Mouse (Mus musculus) left cerebral cortex, postnatal 14 days (tissue): ENCODE results near the gene Phf23. TPM values are rescaled to one million over a fixed set of nuclear protein-coding genes. Genes with fewer than 3 reads are reported as not detected.
A peak's percentile ranks its signal among the peaks of the same experiment; 100 is the strongest.
"Not testable (repeated sequence)": the region's sequence is repeated elsewhere in the genome, so short reads cannot be mapped to it uniquely, and the experiment has no call there.

Experiments used
- DNase-seq, 2 experiments: peaks; one replicate each; pipeline ENCODE4 v3.0.0; 2021 to 2022; ENCODE audit warnings: low spot score in 2 of 2, mixed read lengths in 1 of 2
- intact Hi-C: fragments of 180-260 bp; cut with DNase I; formaldehyde crosslinking; loops from one replicate; pipeline ENCODE4 v1.15.1; 2025
- total RNA-seq, 2 experiments: library from RNA; stranded (reverse); gene quantifications; 2 replicates each; pipeline ENCODE4 v1.2.3; 2021

Gene Phf23
- total RNA-seq, 2 experiments from 2014 or later = 39.2 to 40.2 TPM

DNA sequence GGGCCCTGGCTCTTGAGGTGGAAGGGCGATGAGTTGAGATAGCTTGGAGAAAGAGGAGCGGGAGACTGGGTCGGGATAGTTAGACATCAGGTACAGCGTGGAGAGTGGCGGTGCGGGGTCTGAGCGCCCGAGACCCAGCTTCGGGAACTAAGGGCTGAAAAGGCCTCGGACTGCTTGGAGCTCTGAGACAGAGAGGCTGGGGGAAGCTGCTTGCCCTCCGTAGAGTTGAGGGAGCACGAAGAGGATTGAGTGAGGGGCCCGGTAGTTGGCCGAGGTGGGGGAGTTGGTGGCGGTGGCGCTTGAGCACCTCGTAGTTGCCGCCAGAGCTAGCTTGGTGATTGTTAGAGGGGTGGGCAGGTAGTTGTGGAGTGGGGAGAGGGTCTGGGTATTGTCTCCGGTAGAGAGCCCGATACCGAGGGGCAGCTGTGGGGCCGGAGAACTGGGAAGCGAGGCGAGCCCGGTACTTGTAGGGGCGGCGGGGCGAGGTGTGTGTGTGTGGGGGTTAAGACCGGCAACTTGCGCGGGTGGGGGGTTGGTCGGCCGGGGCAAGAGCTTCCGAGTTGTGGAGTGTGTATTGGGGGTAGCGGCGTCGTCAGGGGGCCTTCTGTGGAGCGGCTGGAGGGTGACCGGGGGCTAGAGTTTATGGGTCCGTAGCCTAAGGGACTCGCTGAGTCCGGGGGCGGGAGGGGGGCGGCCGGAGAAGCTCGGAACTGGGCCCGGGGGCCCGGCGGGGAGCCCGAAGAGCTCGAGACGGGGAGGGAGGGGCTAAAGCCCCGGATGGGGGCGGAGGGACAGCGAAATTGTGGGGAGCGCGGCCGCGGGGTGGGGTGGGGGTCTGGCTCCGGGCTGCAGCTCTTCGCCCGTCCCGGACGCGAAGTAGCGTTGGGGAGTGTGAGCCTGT, 834 bp downstream of the Phf23 start:
- DNase-seq = no peak

DNA sequence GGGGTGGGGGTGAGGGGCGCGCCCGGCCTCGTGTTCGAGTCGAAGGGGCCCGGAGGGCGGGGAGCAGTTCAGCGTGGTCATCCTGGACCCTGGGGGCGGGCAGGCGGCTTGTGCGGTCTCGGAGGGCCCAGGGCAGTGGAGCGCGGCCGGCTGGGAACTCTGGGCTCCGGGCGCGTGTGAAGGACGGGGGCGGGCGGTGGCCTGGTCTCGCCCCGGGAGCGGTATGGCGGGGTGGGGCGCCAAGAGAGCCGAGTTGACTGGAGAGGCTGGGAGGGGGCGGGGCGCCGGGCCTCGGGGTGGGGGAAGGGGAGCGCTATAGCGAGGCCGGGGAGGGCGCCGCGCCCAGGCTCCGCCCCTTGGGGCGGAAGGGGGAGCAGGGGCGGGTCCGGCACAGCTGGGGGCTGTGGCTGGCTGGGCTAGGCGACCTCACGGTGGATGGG, 1.5 kb downstream of the Phf23 start:
- peak in 1 of 2 experiments; percentile 65 for DNase-seq
- intact Hi-C loops = no loop called here

More for the DNA sequence above, 834 bp downstream of the Phf23 start:
- intact Hi-C loops = no loop called here

DNA sequence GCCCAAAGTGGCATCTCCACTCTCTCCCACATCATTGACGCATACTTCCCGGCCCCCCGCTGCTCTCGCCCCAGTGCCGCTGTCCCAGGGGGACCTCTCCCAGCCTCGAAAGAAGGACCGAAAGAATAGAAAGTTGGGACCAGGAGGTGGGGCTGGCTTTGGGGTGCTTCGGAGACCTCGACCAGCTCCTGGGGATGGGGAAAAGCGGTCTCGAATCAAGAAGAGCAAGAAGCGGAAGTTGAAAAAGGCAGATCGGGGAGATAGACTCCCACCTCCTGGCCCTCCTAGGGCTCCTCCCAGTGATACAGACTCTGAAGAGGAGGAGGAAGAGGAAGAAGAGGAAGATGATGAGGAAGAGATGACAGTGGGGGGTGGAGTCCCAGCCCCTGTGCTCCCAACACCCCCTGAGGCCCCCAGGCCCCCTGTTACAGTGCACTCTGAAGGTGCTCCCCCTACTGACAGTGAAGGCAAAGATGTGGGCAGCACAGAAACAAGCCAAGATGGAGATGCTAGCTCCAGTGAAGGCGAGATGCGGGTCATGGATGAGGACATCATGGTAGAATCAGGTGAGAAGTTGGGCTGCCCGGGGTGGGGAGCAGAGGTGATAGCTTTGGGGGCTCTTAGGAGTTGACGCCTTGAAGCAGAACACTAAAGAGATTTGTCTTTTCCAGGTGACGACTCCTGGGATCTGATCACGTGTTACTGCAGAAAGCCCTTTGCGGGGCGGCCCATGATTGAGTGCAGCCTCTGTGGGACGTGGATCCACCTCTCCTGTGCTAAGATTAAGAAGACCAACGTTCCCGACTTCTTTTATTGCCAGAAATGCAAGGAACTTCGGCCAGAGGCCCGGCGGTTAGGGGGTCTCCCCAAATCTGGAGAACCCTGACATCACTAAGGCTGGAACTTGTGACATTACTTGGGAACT, 3.3 kb downstream of the Phf23 start:
- intact Hi-C loops = no loop called here
- no peak for DNase-seq

DNA sequence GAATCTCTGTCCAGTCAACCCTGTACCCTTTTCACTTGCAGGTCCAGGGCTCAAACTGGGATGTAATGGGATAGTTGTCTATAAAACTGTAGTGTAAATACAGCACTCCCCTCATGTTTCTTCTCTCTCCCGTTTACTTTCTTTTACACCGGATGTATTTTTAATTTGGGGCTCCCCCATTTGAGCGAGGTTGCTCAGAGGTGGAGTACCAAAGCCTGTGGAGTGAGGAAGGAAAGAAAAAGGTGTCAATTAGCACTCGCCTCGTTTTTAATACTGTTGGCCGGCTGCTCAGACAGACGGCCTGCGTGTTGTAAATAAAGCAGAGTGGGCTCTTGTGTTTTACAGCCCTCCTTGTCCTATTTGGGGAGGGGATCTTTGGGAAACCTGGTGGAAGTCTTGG, 4.1 kb downstream of the Phf23 start:
- intact Hi-C loops = no loop called here

DNA sequence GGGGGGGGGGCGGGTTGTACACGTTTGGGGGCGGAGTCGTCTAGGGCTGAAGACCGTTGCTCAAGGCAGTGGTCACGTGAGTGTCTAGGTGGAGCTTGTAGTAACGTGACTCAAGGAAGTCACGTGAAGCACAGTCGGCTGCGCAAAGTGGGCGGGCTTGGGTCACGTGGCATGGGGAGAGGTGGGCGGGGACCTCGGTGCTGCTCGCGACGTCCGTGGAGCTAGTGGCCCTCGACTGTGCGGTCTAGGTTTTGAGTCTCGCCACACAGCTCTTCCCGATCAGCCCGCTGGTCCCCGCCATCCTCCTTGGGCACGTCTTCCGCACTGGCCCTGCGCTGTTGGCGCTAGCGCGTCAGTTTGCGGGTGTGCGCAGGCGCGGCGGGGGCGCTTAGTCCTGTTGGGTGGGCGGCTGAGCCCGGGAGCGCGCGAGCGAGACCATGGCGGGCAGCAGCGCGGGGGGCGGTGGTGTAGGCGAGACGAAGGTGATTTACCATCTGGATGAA, 4.9 kb downstream of the Phf23 start, which contains the start of gene Dvl2:
Gene Dvl2, plus strand, starts transcription at position 200 of the 503 bp plus-strand sequence.
- DNase-seq = peak; percentile 92 to 97
- intact Hi-C loops = no loop called here

More for the DNA sequence above, 4.1 kb downstream of the Phf23 start:
- no peak for DNase-seq

DNA sequence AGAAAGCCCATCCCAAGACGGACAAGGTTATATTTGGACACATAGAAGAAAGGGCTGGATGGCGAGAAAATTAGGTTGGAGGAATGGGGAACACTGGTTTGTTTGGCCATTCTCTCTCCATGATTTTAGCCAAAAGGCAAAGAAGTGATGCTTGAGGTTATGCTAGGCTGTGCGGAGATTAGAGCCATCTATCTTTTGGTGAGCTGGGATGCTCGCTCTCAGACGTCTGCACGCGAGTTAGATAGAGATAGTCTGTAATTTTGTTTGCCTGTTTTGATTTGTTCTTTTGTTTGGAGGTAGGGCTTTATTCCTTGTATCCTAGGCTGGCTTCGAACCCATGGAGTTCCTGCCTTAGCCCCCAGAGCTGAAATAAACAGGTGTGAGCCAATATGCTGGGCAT, 5.6 kb downstream of the Phf23 start:
- DNase-seq = no peak
- intact Hi-C loops = no loop called here

DNA sequence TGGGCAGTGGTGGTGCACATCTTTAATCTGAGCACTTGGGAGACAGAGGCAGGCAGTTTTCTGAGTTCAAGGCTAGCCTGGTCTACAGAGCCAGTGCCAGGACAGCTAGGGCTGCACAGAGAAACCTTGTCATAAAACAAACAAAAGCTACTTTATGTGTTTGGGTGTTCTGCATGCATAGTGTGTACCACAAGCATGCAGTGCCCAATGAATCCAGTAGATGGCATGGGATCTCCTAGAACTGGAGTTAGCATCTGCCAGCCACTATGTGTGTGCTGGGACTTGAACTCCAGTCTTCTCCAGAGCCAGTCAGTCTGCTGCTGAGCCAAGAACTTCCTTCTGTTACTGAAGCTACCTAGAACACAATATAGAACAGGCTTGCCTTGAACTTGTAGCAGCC, 6.3 kb downstream of the Phf23 start:
- DNase-seq = no peak
- intact Hi-C loops = no loop called here

DNA sequence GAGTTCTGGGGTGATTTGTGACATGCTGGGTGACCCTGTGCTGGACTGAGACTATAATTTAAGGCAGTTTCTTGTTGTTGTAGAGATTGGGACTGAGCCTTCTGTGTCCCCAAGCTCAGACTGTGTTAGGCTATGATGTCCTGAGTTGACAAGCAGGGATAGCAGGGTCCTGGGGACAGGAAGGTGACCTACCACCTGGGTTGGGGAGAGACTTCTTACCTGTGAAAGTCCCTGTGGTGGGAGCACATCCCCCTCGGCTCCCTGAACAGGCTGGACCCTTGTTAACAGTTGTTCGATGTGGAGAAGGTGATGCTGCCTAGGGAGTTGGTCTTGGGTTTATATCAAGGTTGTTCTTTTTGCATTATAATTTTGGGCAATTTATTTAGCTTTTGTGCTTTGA, 6.9 kb downstream of the Phf23 start:
- intact Hi-C loops = no loop called here
- no peak for DNase-seq

DNA sequence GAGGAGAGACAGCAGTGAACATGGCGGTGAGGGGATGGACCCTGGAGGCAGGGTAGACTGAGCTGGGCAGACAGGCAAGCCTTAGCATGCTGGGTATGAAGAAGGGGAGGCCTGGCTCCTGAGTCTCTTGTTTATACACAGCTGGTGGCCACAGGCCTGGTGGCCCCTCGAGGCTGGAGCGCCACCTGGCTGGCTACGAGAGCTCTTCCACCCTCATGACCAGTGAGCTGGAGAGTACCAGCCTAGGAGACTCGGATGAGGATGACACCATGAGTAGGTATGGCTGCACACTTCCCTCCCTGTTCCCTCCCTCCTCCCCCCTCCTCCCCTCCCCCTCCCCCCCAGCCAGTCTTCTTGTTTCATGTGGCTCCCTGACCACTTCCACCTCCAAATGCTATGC, 9.9 kb downstream of the Phf23 start:
- intact Hi-C loops = no loop called here
- DNase-seq = no peak

DNA sequence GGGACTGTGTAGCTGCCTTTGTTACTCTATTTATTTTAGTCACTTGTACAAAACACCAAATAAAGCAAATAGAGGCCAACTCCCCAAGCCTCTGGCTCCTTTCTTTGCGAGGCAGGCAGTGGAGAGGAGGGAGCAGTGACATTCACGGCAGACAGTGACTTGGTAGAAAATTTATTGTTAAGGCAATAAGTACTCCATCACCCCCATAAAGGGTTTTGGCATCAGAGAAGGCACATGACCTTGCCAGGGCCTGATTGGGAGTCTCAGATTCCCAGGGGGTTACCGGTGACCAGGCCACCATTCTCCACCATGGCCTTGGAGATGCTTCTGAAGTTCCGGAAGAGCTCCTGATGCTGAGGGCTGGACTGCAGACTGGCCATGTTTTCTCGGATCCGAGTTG, 14.5 kb downstream of the Phf23 start:
- intact Hi-C loops = no loop called here
- no peak for DNase-seq

DNA sequence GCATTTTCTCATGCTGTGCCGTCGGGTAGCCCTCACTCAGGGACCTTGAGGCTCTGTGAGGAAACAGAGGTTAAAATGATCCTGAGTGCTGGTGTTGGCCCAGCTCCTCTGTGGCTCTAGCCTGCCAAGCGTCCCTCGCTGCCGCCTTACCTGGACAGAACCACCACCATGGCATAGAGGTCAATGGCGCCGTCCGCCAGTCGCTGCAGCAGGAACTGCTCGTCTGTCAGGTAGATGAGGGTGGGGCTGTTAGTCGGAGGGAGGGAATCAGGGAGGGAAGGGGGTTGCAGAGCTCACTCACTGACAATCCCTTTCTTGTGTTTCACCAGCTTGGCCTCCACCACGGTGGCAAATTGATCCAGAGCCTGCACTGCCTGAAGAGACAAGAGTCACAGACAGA, 15.0 kb downstream of the Phf23 start:
- intact Hi-C loops = no loop called here
- no peak for DNase-seq

DNA sequence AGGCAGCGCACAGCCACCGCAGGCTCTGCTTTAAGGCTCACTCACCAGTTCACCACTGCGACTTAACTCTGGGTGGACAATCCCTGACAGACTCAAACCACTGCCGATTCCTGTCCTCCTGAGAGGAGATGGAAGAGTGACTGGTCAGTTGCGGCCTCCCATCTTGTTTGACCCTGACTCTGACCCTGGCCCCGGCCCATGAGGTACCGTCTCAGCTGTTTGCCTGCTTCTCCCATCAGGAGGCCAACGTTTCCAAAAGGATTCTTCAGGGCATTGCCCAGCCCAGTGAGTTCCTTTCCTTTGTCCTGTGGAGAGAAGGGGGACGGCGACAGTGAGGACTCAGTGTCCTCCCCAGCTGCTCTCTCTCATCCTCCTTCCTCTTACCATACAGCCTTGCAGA, 15.4 kb downstream of the Phf23 start:
- DNase-seq = no peak
- intact Hi-C loops = no loop called here

DNA sequence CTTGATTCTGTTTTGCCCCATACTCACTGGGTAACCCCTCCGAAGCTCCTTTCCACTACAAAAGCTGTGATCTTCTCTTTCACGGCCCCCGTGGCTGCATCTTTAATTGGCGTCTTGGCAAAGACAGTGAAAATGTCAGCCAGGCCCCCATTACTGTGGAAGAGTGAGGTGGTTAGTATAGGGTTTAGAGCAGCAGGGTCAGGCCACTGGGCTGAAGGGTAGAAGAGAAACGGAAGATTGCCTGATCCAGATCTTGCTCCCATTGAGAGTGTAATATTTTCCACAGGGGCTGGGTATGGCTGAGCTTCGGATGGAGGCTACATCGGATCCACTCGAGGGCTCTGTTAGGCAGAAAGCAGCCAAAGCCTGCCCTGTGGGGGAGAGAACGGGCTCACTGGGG, 17.4 kb downstream of the Phf23 start:
- intact Hi-C loops = no loop called here

DNA sequence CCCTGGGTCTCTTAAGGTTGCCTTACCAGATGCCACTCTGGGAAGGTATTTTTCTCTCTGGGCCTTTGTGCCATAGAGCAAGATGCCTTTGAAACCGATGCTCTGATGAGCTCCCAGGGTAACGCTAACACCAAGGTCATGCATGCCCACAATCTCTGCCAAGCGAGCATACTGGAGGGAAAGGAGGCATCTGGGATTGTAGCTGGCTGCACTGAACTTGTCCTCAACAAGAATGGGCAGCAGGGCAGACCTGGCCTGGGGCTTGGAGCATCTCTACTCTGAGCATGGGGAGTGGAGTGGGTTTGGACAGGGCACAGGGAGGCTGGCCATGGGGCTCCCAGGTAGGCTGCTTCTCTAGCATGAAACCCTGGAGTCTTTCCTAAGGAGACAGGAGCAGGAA, 17.8 kb downstream of the Phf23 start:
- intact Hi-C loops = no loop called here
- no peak for DNase-seq

More for the DNA sequence above, 17.4 kb downstream of the Phf23 start:
- DNase-seq = no peak

DNA sequence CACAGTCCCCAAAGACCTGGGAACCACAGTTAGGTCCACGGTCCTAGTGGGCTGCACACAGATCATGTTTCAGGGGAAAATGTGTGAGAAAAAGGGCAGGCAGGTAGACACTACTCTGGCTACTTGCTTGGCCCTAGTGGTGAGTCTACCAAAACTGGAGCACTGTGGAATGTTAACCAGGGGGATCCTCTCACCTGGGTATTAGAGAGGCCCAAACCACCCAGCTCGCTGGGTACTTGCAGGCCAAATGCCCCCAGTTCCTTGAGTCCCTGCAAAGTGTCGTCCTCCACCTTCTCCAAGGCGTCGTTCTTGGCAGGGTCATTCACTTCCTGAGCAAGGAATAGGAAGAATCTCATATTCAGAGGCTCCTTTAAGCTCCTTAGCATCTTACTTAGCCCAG, 18.5 kb downstream of the Phf23 start:
- no peak for DNase-seq
- intact Hi-C loops = no loop called here

DNA sequence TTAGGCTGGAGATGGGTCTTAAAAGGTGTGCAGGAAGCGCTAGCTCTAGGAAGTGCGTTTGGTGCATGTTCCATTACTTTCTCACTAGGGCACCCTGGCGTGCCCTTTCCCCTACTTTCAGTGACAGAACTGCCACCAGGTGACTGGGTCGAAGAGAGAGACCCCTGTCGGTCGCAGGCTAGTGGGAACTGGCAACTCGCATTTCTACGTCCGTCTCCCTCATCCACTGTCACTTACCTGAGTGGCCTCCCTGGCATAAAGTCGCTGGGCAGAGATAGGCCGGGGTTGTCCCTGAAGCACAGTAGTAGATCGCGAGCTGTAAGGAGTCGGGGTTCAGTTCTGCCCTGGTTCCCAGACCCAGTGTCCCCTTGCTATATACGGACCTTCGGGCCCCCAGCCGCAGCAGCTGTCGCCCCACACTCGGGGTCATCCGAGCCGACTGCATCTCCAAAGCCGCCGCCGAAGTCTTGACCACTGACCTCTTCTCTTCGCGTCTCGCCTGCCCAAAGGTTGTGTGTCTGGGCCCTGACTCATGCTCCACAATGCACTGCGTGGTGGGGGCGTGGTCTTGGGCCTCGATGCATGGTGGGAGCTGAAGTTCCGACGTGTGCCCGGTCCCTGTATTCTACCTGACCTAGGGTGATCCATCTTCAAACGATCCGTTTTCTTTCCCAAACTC, 19.4 kb downstream of the Phf23 start, which contains the start of gene Acadvl:
Gene Acadvl, minus strand, starts transcription at position 532 of the 679 bp plus-strand sequence.
- DNase-seq = peak; percentile 74 to 86
- intact Hi-C loops = no loop called here

DNA sequence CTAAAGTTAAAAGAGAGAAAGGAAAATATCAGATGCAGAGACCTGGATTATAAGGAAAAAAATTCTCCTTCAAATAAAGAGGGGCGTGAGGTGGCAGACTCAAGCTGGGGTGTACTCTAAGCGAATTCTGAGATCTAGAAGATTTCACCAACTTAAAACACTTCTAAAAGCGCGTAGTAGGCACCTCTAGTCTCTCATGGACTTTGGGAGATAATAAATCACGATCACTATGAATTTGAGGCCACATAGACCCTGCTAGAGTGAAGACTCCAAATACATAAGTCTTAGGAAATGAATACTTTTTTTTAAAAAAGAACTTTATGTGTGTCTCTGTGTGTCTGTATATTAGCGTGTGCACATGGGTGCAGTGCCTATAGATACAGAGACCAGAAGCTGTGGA, 20.1 kb downstream of the Phf23 start:
- no peak for DNase-seq
- intact Hi-C loops = no loop called here

DNA sequence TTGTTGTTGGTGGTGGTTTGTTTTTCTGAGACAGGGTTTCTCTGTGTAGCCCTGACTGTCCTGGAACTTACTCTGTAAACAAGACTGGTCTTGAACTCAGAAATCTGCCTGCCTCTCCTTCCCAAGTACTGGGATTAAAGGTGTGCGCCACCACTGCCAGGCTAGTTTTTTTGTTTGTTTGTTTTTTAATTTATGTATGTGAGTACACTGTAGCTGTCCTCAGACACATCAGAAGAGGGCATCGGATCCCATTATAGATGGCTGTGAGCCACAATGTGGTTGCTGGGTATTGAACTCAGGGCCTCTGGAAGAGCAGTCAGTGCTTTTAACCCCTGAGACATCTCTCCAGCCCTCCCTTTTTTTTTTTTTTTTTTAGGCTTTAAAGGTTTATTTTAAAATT, 20.6 kb downstream of the Phf23 start:
- intact Hi-C loops = not testable (repeated sequence)

DNA sequence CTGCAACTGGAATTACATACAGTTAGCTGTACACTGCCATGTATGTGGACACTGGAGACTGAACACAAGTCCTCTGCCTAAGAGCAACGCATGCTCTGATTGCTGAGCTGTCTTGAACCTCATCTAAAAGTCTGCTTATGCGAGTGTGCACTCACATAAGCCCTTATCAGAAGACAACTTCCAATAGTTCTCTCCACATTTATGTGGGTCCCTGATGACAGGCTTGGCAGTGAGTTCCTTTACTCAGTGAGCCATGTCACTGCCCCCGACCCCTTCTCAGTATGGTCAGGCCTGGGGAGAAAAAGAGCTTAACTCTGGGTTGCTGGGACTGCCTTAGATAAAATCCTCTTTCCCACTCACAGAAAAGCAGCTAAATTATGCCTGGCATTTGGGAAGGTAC, 21.1 kb downstream of the Phf23 start, which contains the start of gene Dlg4:
Gene Dlg4, plus strand, starts transcription at position 274 of the 400 bp plus-strand sequence.
- intact Hi-C loops = no loop called here

More for the DNA sequence above, 20.6 kb downstream of the Phf23 start:
- not testable (repeated sequence) for DNase-seq

More for the DNA sequence above, 21.1 kb downstream of the Phf23 start, which contains the start of gene Dlg4:
- no peak for DNase-seq
